9 mouse cellular contexts compared by ENCODE assay signal in genomic region chr7:99795192-99795981, GRCm38 (mm10). TPM values are rescaled to one million over a fixed set of nuclear protein-coding genes. Genes with fewer than 3 reads are reported as not detected.
DNase-seq lines count a peak whose midpoint lies in the region; ATAC-seq lines count a peak whose summit lies in the region.
"Had no signal": no experiment of that assay in that cellular context is flagged by ENCODE, and none has a peak within 500 bp of the region (broad histone marks: within the 10 kb centered on the region; RNA-seq: fewer than 3 reads in every experiment).

No protein-coding gene starts in this region.

- H3K4me3 ChIP-seq in kidney, embryonic 14.5 days (ENCODE audit: low read length), result peak overlapping the region; percentile 13
- H3K4me3 ChIP-seq in forebrain, embryonic 12.5 days (replicated peaks), result peak overlapping the region; percentile 23

- peak; percentile 59 for ATAC-seq in kidney, embryonic 14.5 days (ENCODE audit: low FRiP score, low TSS enrichment)
- ATAC-seq in forebrain, embryonic 12.5 days (ENCODE audit: low FRiP score), result peak; percentile 65
- no peak for ATAC-seq in erythroid progenitor cell, adult 5-6 weeks (replicated peaks; ENCODE audit: low FRiP score, poor library complexity, severe bottlenecking)

- no peak overlapping the region; the same call in 1 of the 2 replicates for H3K9ac ChIP-seq in kidney, embryonic 14.5 days (ENCODE audit: low read depth, low read length)
- 0 out of 2 replicates have a peak overlapping the region, but pooled peaks have one; percentile 36 for H3K9ac ChIP-seq in forebrain, embryonic 12.5 days

- no peak overlapping the region for H3K27ac ChIP-seq in kidney, embryonic 14.5 days (ENCODE audit: low read depth, low read length)
- H3K27ac ChIP-seq in forebrain, embryonic 12.5 days, result no peak overlapping the region

- no peaks in the 10 kb centered on the region for H3K36me3 ChIP-seq in kidney, embryonic 14.5 days (ENCODE audit: control insufficient read depth, insufficient read depth, low read length)
- no peaks in the 10 kb centered on the region for H3K36me3 ChIP-seq in forebrain, embryonic 12.5 days (replicated peaks)

- H3K4me1 ChIP-seq in kidney, embryonic 14.5 days (ENCODE audit: control insufficient read depth, insufficient read depth, low read length), result peaks cover 8% of the 10 kb centered on the region
- peaks cover 18% of the 10 kb centered on the region for H3K4me1 ChIP-seq in forebrain, embryonic 12.5 days

- 0 out of 2 replicates have a peak, but pooled peaks cover 4% of the 10 kb centered on the region for H3K27me3 ChIP-seq in kidney, embryonic 14.5 days (ENCODE audit: control insufficient read depth, insufficient read depth, low read length)
- peaks cover 16% of the 10 kb centered on the region; the same call in 1 of the 2 replicates for H3K27me3 ChIP-seq in forebrain, embryonic 12.5 days

- H3K4me2 ChIP-seq in kidney, embryonic 14.5 days (replicated peaks; ENCODE audit: low read depth, low read length), result peak overlapping the region; percentile 43
- peak overlapping the region; percentile 54 for H3K4me2 ChIP-seq in forebrain, embryonic 12.5 days

- no peaks in the 10 kb centered on the region for H3K9me3 ChIP-seq in kidney, embryonic 14.5 days (ENCODE audit: control insufficient read depth, low read length)
- no peaks in the 10 kb centered on the region for H3K9me3 ChIP-seq in forebrain, embryonic 12.5 days

- WGBS in kidney, embryonic 14.5 days, result 6% methylated on average over 17 of the region's 17 CpGs
- 10% methylated on average over 17 of the region's 17 CpGs for WGBS in forebrain, embryonic 12.5 days

- DNase-seq in kidney, adult 9 months, result no peak
- peak; percentile 63 for DNase-seq in Muller cell, postnatal 12 days (ENCODE audit: inconsistent ontology term)
- DNase-seq in kidney, postnatal 10 days, result peak; percentile 50
- peak; percentile 54 for DNase-seq in neural tube, embryonic 10.5 days (ENCODE audit: extremely low spot score, low spot score)
- DNase-seq in adrenal gland, postnatal 25 days, result no peak

RNA-seq across cellular contexts. Expression of gene Olfr521, which starts 32.1 kb away (rescaled TPM):
- not detected in 2 replicates for polyA plus RNA-seq in kidney, embryonic 14.5 days (2014; fragmentation: Nextera tagmentation; extraction: Ambion mirVana)
- polyA plus RNA-seq in forebrain, embryonic 12.5 days (2016; fragmentation: Nextera tagmentation; extraction: Ambion mirVana), result not detected in 2 replicates
- not detected in 2 replicates for total RNA-seq in erythroid progenitor cell, adult 5-6 weeks (2015; ENCODE audit: low replicate concordance)
- total RNA-seq in erythroid progenitor cell, adult 5-6 weeks (2017; ENCODE audit: low replicate concordance), result not detected in 2 replicates
- not detected in 2 replicates for total RNA-seq in adrenal gland, postnatal 25 days (2021)
- polyA plus RNA-seq: large intestine, adult 2 months had no signal

RNA-seq across cellular contexts. Expression of gene Neu3, which starts 32.8 kb away (rescaled TPM):
- 2.2 and 4.1 TPM in 2 replicates for polyA plus RNA-seq in kidney, embryonic 14.5 days (2014; fragmentation: Nextera tagmentation; extraction: Ambion mirVana)
- polyA plus RNA-seq in forebrain, embryonic 12.5 days (2016; fragmentation: Nextera tagmentation; extraction: Ambion mirVana), result 1.5 and 1.8 TPM in 2 replicates
- 17.3 and 21.0 TPM in 2 replicates for total RNA-seq in erythroid progenitor cell, adult 5-6 weeks (2015; ENCODE audit: low replicate concordance)
- 22.8 and 23.1 TPM in 2 replicates for total RNA-seq in erythroid progenitor cell, adult 5-6 weeks (2017; ENCODE audit: low replicate concordance)
- 1.6 and 2.7 TPM in 2 replicates for total RNA-seq in adrenal gland, postnatal 25 days (2021)

Comparison
In these comparisons a context has a peak if more than half of its experiments do, and no peak if none do; other contexts are left out.
1. DNase-seq: peak in Muller cell, postnatal 12 days (single experiment), kidney, postnatal 10 days (single experiment) and neural tube, embryonic 10.5 days (single experiment); none in kidney, adult 9 months (single experiment) and adrenal gland, postnatal 25 days (single experiment).